Mouse (Mus musculus): ENCODE data around the gene Rai1. TPM values are rescaled to one million over a fixed set of nuclear protein-coding genes. Genes with fewer than 3 reads are reported as not detected.

Gene Rai1
- total and polyA plus RNA-seq, 3 experiments, result 26.3 to 101 (median 56.7) TPM

DNA sequence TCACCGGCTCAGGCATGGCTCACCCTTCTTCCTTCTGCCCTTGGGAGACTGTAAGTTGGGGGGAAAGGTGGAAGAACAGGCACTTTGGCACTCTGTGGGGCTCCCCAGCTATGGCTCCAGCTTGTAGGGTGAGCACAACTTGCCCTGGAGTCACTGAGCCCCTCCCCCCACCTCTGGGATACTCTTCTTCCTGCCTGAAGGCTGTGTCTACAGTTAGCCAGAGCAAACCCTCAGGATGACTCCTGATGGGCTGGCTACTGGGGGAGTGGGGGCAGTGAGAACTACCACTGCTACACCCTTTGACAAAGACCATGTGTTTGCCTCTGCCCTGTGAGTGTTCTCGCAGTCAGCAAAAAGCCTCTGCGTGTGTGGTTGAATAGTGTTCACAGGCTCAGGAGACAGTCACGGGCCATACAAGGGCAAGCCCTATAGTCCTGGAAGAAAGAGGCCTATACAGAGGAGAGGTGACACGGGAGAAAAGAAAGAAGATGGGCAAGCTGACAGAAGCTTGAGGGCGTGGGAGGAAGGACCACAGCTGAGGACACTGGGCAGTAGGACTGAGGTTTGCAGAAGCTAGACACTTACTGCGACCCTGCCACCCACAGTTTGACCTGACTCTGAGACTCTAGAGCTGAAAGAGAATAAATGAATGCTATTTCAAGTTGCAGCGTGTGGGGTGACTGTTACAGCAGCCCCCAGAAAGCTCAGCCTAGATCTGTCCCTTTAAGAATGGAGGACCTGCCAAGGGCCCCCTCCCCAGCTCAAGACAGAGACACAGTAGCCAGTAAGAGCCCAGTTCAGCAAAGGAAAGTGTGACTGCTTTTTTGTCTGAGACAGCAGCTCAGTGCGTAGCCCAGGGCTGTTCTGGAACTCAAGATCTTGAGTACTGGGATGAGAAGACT is 9.7 kb upstream of the Rai1 start:
- peaks cover 10 to 36% of the 10 kb centered on the region in 2 experiments for H3K4me1 ChIP-seq (ENCODE audit: control insufficient read depth in 1 of 2, insufficient read depth in 2 of 2, low read length in 2 of 2)
- H3K27me3 ChIP-seq (ENCODE audit: control insufficient read depth in 1 of 2, insufficient read depth in 2 of 2, low read length in 2 of 2), result no peaks in the 10 kb centered on the region

DNA sequence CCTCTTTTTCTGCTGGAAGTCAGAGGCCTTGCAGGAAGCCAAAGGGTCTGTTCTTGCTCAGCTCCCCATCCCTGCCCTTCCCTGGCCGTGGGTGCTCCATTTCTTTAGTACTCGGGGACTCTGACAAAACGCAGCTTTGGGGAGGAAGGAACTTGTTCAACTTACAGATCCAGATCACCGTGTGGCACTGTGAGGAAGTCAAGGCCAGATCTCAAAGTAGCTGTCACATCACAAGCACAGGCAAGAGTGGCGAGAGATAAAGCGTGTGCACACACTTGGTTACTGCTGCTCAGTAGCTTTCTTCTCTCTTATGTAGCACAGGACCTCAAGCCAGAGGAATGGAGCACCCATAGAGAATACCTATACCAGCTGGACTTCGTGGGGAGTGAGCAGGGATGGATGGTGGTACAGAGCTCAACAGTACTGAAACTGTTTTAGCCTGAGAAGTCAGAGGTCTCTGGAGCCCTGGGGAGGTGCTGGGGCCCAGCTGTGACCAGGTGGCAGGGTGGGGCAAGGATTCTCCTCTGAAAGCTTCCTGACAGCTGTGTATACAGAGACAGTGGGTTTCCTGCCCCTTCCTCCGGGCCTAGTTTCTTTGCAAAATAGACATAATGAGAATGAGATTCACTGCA is 5.1 kb upstream of the Rai1 start:
- H3K79me2 ChIP-seq (ENCODE audit: control insufficient read depth, insufficient read depth, low read length, poor library complexity), result no peaks in the 10 kb centered on the region
- H3K4me3 ChIP-seq (ENCODE audit: control insufficient read depth in 1 of 2, insufficient read depth in 1 of 2, low read depth in 2 of 2, low read length in 2 of 2), result peak overlapping the region in 1 of 2 experiments; percentile 22; a peak in 3 of 4 replicates
- no peaks in the 10 kb centered on the region for H3K9me3 ChIP-seq (replicated peaks; ENCODE audit: insufficient read depth, low read length)
- peak; percentile 89 for DNase-seq (ENCODE audit: low read depth, low spot score)
- H3K36me3 ChIP-seq (ENCODE audit: control insufficient read depth in 1 of 2, insufficient read depth in 2 of 2, low read length in 2 of 2), result peaks cover 0 to 43% of the 10 kb centered on the region in 2 experiments; a peak in 2 of 4 replicates
- H3K4me1 ChIP-seq (ENCODE audit: control insufficient read depth in 1 of 2, insufficient read depth in 2 of 2, low read length in 2 of 2), result peaks cover 30 to 47% of the 10 kb centered on the region in 2 experiments
- H3K9ac ChIP-seq (ENCODE audit: control insufficient read depth, low read depth, low read length, poor library complexity, severe bottlenecking), result peak overlapping the region; percentile 17
- H3K27me3 ChIP-seq (ENCODE audit: control insufficient read depth in 1 of 2, insufficient read depth in 2 of 2, low read length in 2 of 2), result no peaks in the 10 kb centered on the region
- TF ChIP-seq POLR2AphosphoS2 (IDR thresholded peaks at IDR 0.05; ENCODE audit: low read length), result no peak
- 0 out of 2 replicates have a peak, but pooled peaks have one; percentile 34 for TF ChIP-seq TCF12 (IDR thresholded peaks at IDR 0.05; ENCODE audit: low read depth, low read length)
- TF ChIP-seq EP300 (IDR thresholded peaks at IDR 0.05; ENCODE audit: low read depth in 1 of 2, low read length in 2 of 2), result peak; percentile 45 to 73
- TF ChIP-seq BHLHE40 (IDR thresholded peaks at IDR 0.05; ENCODE audit: borderline replicate concordance, low read depth, low read length), result peak; percentile 19; the same call in 1 of the 2 replicates
- peak; percentile 65; the same call in 1 of the 2 replicates for TF ChIP-seq MYC (IDR thresholded peaks at IDR 0.05; ENCODE audit: low read depth, low read length)
- peak; percentile 60; the same call in 1 of the 2 replicates for TF ChIP-seq RCOR1 (IDR thresholded peaks at IDR 0.05; ENCODE audit: low read depth, low read length)
- peak; percentile 81 for TF ChIP-seq GATA1 (IDR thresholded peaks at IDR 0.05; ENCODE audit: low read depth, low read length)
- TF ChIP-seq CTCF (IDR thresholded peaks at IDR 0.05 in 2 of 3, conservative IDR thresholded peaks at IDR 0.05 in 1 of 3; ENCODE audit: control insufficient read depth in 1 of 3, insufficient read depth in 1 of 3, low read depth in 2 of 3, low read length in 3 of 3, poor library complexity in 1 of 3, severe bottlenecking in 1 of 3), result no peak
- TF ChIP-seq MAX (IDR thresholded peaks at IDR 0.05; ENCODE audit: low read length), result no peak
- peak; percentile 55 for TF ChIP-seq ETS1 (IDR thresholded peaks at IDR 0.05; ENCODE audit: low read depth, low read length)
- TF ChIP-seq MXI1 (IDR thresholded peaks at IDR 0.05; ENCODE audit: low read depth, low read length), result peak; percentile 78; the same call in 1 of the 2 replicates
- no peak for TF ChIP-seq GABPA (IDR thresholded peaks at IDR 0.05; ENCODE audit: low read depth, low read length)
- no peak for TF ChIP-seq USF1 (IDR thresholded peaks at IDR 0.05; ENCODE audit: low read depth, low read length)
- no peak for TF ChIP-seq ZMIZ1 (IDR thresholded peaks at IDR 0.05; ENCODE audit: low read depth, low read length)
- TF ChIP-seq POLR2AphosphoS5 (IDR thresholded peaks at IDR 0.05; ENCODE audit: borderline replicate concordance, low read depth, low read length), result no peak
- TF ChIP-seq SIN3A (IDR thresholded peaks at IDR 0.05; ENCODE audit: low read length), result peak; percentile 71
- H3K27ac ChIP-seq (ENCODE audit: control insufficient read depth, low read depth, low read length), result peak overlapping the region; percentile 46

More for the DNA sequence above, 9.7 kb upstream of the Rai1 start:
- Histone ChIP-seq H3K9me3 (replicated peaks; ENCODE audit: insufficient read depth, low read length) (no peaks in the 10 kb centered on the region), H3K27ac (ENCODE audit: control insufficient read depth, low read depth, low read length) (no peak overlapping the region), H3K79me2 (ENCODE audit: control insufficient read depth, insufficient read depth, low read length, poor library complexity) (no peaks in the 10 kb centered on the region), H3K4me3 (ENCODE audit: control insufficient read depth in 1 of 2, insufficient read depth in 1 of 2, low read depth in 2 of 2, low read length in 2 of 2) (no peak overlapping the region), H3K36me3 (ENCODE audit: control insufficient read depth in 1 of 2, insufficient read depth in 2 of 2, low read length in 2 of 2) (peaks cover 0 to 16% of the 10 kb centered on the region in 2 experiments; a peak in 2 of 4 replicates), H3K9ac (ENCODE audit: control insufficient read depth, low read depth, low read length, poor library complexity, severe bottlenecking) (no peak overlapping the region)
- TF ChIP-seq RCOR1 (IDR thresholded peaks at IDR 0.05; ENCODE audit: low read depth, low read length) (no peak), USF1 (IDR thresholded peaks at IDR 0.05; ENCODE audit: low read depth, low read length) (no peak), SIN3A (IDR thresholded peaks at IDR 0.05; ENCODE audit: low read length) (no peak), RAD21 (IDR thresholded peaks at IDR 0.05; ENCODE audit: low read depth, low read length) (no peak), ZNF384 (IDR thresholded peaks at IDR 0.05; ENCODE audit: low read depth, low read length) (no peak), ZMIZ1 (IDR thresholded peaks at IDR 0.05; ENCODE audit: low read depth, low read length) (no peak), MAX (IDR thresholded peaks at IDR 0.05; ENCODE audit: low read length) (no peak), BHLHE40 (IDR thresholded peaks at IDR 0.05; ENCODE audit: borderline replicate concordance, low read depth, low read length) (no peak), MYB (IDR thresholded peaks at IDR 0.05; ENCODE audit: low read depth, low read length) (no peak), NRF1 (IDR thresholded peaks at IDR 0.05; ENCODE audit: insufficient read depth, low read depth, low read length, poor library complexity, severe bottlenecking) (no peak), MAFK (IDR thresholded peaks at IDR 0.05; ENCODE audit: borderline replicate concordance, low read depth, low read length) (no peak), TBP (IDR thresholded peaks at IDR 0.05; ENCODE audit: low read depth, low read length) (no peak)
- no peak for DNase-seq (ENCODE audit: low read depth, low spot score)

Measured in MEL (cell line).